Mouse (Mus musculus) A20 (cell line): ENCODE measurements around the gene As3mt.
"Not testable (repeated sequence)": the region's sequence is repeated elsewhere in the genome, so short reads cannot be mapped to it uniquely, and the experiment has no call there.

ENCODE experiments used
- DNase-seq: peaks from one replicate; pipeline ENCODE4 v3.0.0-alpha.2; 2011; ENCODE audit warnings: low read depth, low spot score

Gene As3mt

GRCm38 (mm10) chr19:46699011-46699481 is 8.2 kb upstream of the As3mt start:
- DNase-seq, result peak; percentile 82

- DNase-seq, result no peak
Observed at GRCm38 (mm10) chr19:46701156-46701555, 6.1 kb upstream of the As3mt start.

- DNase-seq, result no peak
Observed at GRCm38 (mm10) chr19:46705779-46706495, 1.3 kb upstream of the As3mt start.

- DNase-seq, result no peak
Observed at GRCm38 (mm10) chr19:46706540-46707295, 540 bp upstream of the As3mt start.

- no peak for DNase-seq
Observed at GRCm38 (mm10) chr19:46710614-46711013, 3.4 kb downstream of the As3mt start.

GRCm38 (mm10) chr19:46714234-46714633 is 7.0 kb downstream of the As3mt start:
- no peak for DNase-seq

GRCm38 (mm10) chr19:46715016-46715415 is 7.8 kb downstream of the As3mt start:
- no peak for DNase-seq

GRCm38 (mm10) chr19:46718150-46718549 is 10.9 kb downstream of the As3mt start:
- DNase-seq, result no peak

GRCm38 (mm10) chr19:46724411-46724810 is 17.2 kb downstream of the As3mt start:
- no peak for DNase-seq

- DNase-seq, result no peak
Observed at GRCm38 (mm10) chr19:46726142-46726541, 18.9 kb downstream of the As3mt start.

- no peak for DNase-seq
Observed at GRCm38 (mm10) chr19:46727140-46727736, 20.0 kb downstream of the As3mt start.

GRCm38 (mm10) chr19:46727945-46728540 is 20.8 kb downstream of the As3mt start:
- no peak for DNase-seq

GRCm38 (mm10) chr19:46728909-46729308 is 21.7 kb downstream of the As3mt start:
- DNase-seq, result no peak

- DNase-seq, result no peak
Observed at GRCm38 (mm10) chr19:46731351-46731750, 24.1 kb downstream of the As3mt start.

- DNase-seq, result not testable (repeated sequence)
Observed at GRCm38 (mm10) chr19:46732673-46733072, 25.4 kb downstream of the As3mt start.

- DNase-seq, result no peak
Observed at GRCm38 (mm10) chr19:46733626-46734025, 26.4 kb downstream of the As3mt start.

GRCm38 (mm10) chr19:46735241-46735640 is 28.0 kb downstream of the As3mt start:
- DNase-seq, result no peak

GRCm38 (mm10) chr19:46737106-46737505 is 29.8 kb downstream of the As3mt start:
- no peak for DNase-seq

- DNase-seq, result peak; percentile 73
Observed at GRCm38 (mm10) chr19:46740341-46741008, 33.2 kb downstream of the As3mt start.

GRCm38 (mm10) chr19:46741574-46741973 is 34.3 kb downstream of the As3mt start:
- peak; percentile 29 for DNase-seq

GRCm38 (mm10) chr19:46744681-46745080 is 37.4 kb downstream of the As3mt start:
- DNase-seq, result no peak
